Mouse (Mus musculus): ENCODE results near the gene Polr2l.

Polr2l gene

DNA sequence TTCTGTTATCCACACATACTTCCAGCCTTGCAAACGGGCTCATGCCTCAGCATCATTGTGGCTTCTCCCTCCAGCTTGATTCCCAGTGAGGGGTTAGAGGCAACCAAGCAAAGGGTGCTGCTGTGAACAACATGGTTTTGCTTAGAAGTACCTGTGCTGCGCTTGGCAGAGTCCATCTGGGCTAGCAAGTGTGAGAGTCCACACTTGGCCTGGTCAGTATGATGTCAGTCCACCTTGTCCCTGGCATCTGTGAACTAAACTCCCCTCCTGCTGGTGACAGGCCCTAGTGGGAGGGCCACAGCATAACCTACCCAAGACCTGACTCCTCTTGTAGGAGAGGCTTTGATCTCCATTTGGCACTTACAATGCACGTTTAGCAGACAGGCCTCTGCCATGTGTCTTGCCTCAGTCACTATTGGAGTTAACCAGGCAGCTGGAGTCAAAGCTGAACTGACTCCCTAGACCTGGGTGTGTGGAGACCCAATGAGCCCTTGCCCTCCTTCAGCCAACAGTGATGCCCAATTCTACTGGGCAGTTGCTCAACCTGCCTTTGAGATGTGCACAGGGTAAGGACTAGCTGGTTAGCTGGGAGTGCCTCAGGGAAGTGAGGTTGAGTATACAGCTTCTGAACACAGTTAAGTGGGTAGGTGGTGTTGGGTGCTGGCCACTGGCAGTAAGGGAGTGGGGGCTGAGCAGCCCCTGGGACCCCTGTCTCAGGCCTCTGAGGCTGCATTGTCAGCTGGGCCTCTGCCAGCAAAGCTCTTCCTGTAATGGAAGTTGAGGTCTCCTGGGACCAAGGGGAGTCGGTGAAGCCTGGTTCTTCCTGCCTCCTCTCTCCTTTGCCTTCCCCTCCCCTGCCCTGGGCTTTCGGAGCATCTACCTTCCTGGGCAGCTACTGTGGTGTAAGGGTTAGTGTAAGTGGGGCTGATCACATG is 9.5 kb upstream of the Polr2l start:
- no peak for DNase-seq (ENCODE audit: low read depth, low spot score)

DNA sequence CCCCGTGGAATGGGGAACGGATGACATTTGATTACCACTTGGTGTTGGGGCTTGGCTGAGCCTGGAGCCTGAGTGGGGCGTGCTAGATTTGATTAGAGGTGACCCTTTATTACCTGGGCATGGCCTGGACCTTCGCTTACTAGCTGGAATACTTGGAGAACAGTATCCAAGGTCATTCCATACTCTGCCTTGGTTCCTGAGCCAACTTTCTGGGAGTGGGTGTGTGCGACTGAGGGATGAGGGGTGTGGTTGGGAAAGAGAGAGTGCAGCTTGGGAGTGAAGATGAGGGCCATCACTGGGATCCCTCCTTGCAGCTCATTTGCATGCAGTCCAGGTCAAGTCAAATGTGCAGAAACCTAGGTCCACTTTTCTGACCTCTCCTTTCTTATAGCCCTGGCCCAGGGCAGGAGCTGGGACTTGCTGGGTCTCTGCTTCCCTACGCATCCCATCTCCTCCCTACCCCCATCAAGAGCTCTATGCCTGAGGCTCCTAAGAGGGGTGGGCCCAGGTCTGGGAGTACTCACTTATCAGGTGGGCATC is 8.3 kb upstream of the Polr2l start:
- no peak for DNase-seq (ENCODE audit: low read depth, low spot score)

DNA sequence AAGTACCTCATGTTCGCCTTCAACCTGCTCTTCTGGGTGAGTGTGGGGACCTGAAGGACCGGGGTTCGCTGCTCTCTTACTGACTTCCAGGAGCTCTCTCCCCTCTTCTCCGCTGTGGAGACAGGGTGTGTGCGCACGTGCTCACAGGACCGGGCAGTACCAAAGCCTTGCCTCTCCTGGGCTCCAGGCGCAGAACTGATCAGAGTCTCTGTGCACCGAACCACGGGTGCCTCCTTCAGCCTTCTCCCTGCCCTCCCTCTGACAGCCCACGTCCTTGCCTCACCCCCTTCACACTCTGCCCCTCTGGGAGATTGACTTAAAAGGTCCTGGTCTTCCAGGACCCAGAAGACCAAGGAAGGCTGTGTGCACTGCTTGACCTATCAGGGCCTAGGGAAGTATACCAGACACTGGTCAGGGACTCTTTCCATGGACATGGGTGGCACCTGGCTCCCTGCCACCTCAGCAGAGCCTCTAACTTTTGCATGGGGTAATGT is 7.6 kb upstream of the Polr2l start:
- no peak for DNase-seq (ENCODE audit: low read depth, low spot score)

DNA sequence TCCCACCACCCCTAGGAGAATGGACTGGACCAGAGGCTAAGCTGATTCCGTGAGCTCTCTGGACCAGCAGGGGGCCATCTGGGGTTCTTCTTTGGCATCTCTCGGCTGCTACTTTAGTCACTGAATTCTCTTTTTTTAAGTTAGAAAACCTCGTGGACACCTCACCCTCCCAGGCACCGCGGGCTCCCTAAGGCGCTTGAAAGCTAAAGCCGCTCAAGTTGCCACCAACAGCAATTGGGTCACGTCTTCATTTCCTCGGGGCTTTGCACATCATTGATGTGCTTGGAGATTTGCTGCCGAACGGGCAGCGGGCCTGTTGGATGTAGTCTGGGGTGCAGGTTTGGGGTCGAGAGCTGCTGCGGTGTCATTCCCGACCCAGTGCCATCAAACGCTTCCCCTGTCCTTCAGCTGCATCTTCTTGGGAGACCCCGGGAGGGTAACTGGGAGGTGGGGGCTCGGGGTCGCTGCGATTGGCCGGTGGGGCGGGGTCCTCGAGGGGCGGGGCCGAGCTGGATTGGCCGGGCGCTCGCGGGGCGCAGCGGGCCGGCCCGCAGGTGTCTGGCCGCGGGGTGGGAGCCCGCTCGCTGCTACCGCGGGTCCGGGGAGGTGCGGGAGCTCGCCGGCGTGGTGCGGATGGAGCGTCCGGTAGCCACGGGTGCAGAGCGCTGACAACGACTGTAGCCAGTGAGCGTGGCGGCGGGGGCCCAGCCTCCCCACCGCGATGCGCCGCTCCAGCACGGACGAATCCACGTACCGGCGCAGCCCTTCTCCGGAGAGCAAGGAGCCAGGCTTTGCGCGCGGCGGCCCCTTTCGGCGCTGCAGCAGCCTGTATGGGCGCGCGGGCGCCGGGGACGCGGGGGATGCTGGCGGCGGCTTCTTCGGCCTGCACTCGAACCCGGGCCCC is 6.8 kb upstream of the Polr2l start:
- peak; percentile 65 for DNase-seq (ENCODE audit: low read depth, low spot score)

DNA sequence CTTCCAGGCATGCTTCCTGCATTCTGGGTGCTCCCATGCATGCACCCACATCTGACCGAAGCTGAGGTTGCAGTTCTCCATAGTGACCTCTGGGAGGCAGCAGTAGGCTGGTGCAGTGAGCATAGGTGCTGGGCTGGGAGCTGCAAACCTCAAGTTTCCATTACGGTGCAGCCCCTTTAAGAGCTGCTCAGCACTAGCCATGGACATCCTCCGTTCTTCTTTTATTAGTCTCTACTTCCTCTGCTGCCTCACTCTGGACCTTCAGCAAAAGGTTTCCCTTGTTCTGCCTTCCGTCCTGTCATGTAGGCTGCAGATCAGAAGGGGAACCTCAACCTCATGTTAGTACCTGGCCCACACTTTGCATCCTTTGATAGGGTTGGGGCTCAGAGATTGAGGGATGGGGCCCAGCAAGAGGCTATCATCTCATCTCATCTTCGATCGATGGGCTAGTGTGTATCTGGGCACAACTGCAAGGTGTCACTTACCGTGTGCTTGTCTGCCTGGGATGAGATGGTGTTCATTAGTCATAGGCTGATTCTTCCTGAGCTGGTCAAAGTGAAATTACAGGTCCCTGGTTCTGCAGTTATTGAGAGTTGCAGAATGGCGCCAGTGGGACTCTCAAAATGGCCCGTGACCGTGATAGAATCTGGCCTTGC is 6.0 kb upstream of the Polr2l start:
- DNase-seq (ENCODE audit: low read depth, low spot score) = peak; percentile 88

GRCm38 (mm10) chr7:141478270-141478748 is 3.4 kb upstream of the Polr2l start:
- DNase-seq (ENCODE audit: low read depth, low spot score) = no peak

- DNase-seq (ENCODE audit: low read depth, low spot score) = no peak
Observed at GRCm38 (mm10) chr7:141477578-141478269, 2.8 kb upstream of the Polr2l start.

DNA sequence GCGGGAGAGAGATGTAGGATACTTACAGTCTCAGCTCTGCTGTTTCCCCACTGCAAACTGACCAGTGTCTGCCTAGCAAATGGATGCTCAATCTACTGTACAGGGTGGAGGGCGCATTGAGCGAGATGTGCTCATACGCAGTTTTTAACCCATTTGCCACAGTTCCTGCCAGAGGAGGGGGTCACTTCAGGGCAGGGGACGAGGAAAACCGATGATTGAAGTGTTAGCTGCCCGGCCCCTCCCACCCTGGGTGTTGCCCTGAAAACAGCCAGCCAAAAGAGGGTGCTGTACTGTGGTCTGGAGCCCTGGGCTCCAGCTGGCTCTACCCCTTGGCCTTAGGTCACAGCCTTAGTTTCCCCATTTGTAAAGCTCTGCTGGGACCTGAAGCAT is 2.0 kb upstream of the Polr2l start:
- no peak for DNase-seq (ENCODE audit: low read depth, low spot score)

GRCm38 (mm10) chr7:141476226-141476980 is 1.5 kb upstream of the Polr2l start:
- peak; percentile 41 for DNase-seq (ENCODE audit: low read depth, low spot score)

- DNase-seq (ENCODE audit: low read depth, low spot score) = no peak
Observed at GRCm38 (mm10) chr7:141475805-141476158, 850 bp upstream of the Polr2l start.

- no peak for DNase-seq (ENCODE audit: low read depth, low spot score)
Observed at GRCm38 (mm10) chr7:141474160-141474559, 772 bp downstream of the Polr2l start.

GRCm38 (mm10) chr7:141472763-141473162 is 2.2 kb downstream of the Polr2l start:
- no peak for DNase-seq (ENCODE audit: low read depth, low spot score)

GRCm38 (mm10) chr7:141472226-141472625 is 2.7 kb downstream of the Polr2l start:
- no peak for DNase-seq (ENCODE audit: low read depth, low spot score)

GRCm38 (mm10) chr7:141471236-141471635 is 3.7 kb downstream of the Polr2l start:
- DNase-seq (ENCODE audit: low read depth, low spot score) = no peak

DNA sequence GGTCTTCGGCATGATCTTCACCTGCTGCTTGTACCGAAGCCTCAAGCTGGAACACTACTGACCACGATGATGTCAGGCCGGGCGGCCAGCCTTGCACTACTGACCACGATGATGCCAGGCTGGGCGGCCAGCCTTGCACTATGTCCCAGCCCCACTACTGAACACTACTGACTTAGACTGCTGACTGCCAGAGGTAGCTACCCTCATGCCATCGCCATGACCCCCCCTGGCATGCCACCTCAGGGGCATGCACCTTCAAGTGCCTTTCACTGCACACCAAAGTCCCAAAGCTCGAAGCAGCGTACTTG is 4.3 kb downstream of the Polr2l start:
- no peak for DNase-seq (ENCODE audit: low read depth, low spot score)

- DNase-seq (ENCODE audit: low read depth, low spot score) = no peak
Observed at GRCm38 (mm10) chr7:141469901-141470636, 4.9 kb downstream of the Polr2l start.

GRCm38 (mm10) chr7:141469352-141469751 is 5.6 kb downstream of the Polr2l start:
- DNase-seq (ENCODE audit: low read depth, low spot score) = no peak

- DNase-seq (ENCODE audit: low read depth, low spot score) = peak; percentile 64
Observed at GRCm38 (mm10) chr7:141468522-141469211, 6.3 kb downstream of the Polr2l start.

DNA sequence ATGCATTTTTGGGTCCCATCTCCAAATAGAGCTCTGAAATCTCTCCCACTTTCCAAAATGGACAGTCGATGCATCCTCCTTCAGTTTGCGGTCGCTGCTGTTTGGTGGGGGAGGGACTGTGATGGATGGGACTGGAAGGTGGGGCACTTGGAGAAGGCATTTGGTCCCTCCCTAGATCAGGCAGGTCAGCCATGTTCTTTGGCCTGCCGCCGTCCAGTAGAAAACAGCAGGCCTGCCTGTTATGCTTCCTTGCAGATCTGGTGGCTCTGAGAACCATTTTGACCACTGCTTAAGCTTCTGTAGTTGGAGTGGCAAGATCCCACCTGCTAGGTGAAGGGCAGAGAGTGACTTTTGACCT is 6.8 kb downstream of the Polr2l start:
- no peak for DNase-seq (ENCODE audit: low read depth, low spot score)
